Mouse (Mus musculus) cortical plate, adult 2 months (tissue): Measurements from ENCODE around the gene Rpl11.

ENCODE experiments used
- CTCF ChIP-seq: fragments of 200-500 bp; IDR thresholded peaks from 2 replicates; pipeline ENCODE4 v1.5.1; 2011; ENCODE audit warnings: mild to moderate bottlenecking, control low read depth, low read length; ENCODE audit not compliant: insufficient read depth; ENCODE audit errors: extremely low read depth
- POLR2A ChIP-seq: fragments of 200-500 bp; IDR thresholded peaks from 2 replicates; pipeline ENCODE4 v1.6.1; 2011; ENCODE audit warnings: mild to moderate bottlenecking, low read length, control low read depth; ENCODE audit not compliant: insufficient read depth; ENCODE audit errors: extremely low read depth

GRCm38 (mm10) chr4:136069954-136070353 lies 16.7 kb upstream of the Rpl11 start:
- TF ChIP-seq CTCF (peak; percentile 92), POLR2A (no peak)
